Mouse (Mus musculus) erythroblast, embryonic 14.5 days (primary cell): Measurements from ENCODE around the gene Nfatc3.

Source experiments
- GATA1 ChIP-seq: IDR thresholded peaks from 2 replicates; pipeline ENCODE4 v1.6.1; 2012; ENCODE audit warnings: low read length, inconsistent platforms, mixed read lengths
- TAL1 ChIP-seq: IDR thresholded peaks from 3 replicates; pipeline ENCODE4 v1.6.1; 2012; ENCODE audit warnings: low read length, inconsistent platforms, mixed read lengths

DNA sequence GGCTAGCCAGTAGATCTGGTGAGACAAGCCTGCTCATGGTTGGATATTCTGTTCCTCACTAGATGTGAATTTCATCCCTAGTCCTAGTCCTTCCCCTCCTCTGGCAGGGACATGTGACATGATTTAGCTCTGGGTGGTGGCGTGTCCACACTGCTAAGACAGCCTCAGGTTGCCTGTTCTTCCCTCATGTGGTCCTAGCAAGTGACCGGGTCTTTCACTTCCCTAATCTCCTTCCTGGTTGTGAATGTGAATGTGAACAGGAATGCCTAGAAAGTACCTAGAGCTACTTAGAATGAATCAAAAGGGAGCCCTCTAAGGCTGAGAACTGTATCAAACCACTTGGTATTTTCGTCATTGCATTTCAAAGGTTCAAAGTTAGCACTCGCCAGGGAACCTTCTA lies 19.0 kb upstream of the Nfatc3 start:
- TF ChIP-seq GATA1 (no peak), TAL1 (no peak)
